Mouse (Mus musculus) common myeloid progenitor, adult 5-6 weeks (primary cell): ENCODE results near the gene Pls1. TPM values are rescaled to one million over a fixed set of nuclear protein-coding genes. Genes with fewer than 3 reads are reported as not detected.
A peak's percentile ranks its signal among the peaks of the same experiment; 100 is the strongest.

Source experiments
- ATAC-seq: replicated peaks from 2 replicates; pipeline ENCODE4 v1.8.0; 2016; ENCODE audit warnings: low read depth, mild to moderate bottlenecking, moderate TSS enrichment, inconsistent platforms; ENCODE audit not compliant: poor library complexity, severe bottlenecking
- total RNA-seq: library from RNA; stranded (forward); fragments of 200-1000, 187-1606 nt; gene quantifications from 2 replicates; pipeline ENCODE4 v1.2.3, GENCODE M21; 2017

The Pls1 gene
- total RNA-seq, 1 experiment from 2014 or later, result 0.18 TPM

DNA sequence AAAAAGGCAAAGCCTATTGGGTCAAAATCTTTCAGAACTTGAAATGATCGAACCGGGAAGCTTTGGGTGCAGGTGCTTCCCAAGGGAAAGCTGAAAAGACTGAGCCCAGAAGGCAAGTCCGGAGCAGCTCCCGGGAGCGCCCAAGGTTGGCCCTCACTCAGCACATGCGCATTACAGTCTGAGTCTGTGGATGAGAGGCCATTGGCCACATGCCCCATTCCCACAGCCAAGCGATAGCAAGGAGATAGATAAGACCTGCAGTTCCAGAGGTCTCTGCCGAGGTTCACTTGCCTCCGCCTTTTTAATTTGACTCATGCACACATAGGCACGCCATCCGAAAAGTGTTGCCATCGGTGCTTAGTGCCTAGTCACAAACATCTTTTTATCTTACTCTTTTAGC, 39.7 kb downstream of the Pls1 start:
- ATAC-seq, result no peak

DNA sequence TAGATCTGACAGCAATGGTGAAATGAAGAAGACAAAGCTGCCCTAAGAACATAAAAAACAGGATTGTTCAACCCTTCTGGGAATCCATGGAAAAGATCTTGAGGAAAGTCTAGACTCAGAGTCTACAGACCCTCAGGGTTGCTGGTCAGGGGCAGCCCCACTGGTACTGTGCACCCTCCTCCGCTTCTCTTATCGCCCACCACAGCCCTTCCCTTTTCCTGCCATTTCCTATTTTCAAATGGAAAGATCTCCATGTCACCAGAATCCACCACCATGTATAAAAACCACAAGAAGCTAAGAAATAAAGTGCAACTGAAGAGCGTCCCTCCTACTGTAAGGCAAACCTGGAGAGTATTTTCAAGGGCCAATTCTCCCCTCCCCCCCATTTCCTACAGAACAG, 41.3 kb downstream of the Pls1 start:
- ATAC-seq, result peak; percentile 78

DNA sequence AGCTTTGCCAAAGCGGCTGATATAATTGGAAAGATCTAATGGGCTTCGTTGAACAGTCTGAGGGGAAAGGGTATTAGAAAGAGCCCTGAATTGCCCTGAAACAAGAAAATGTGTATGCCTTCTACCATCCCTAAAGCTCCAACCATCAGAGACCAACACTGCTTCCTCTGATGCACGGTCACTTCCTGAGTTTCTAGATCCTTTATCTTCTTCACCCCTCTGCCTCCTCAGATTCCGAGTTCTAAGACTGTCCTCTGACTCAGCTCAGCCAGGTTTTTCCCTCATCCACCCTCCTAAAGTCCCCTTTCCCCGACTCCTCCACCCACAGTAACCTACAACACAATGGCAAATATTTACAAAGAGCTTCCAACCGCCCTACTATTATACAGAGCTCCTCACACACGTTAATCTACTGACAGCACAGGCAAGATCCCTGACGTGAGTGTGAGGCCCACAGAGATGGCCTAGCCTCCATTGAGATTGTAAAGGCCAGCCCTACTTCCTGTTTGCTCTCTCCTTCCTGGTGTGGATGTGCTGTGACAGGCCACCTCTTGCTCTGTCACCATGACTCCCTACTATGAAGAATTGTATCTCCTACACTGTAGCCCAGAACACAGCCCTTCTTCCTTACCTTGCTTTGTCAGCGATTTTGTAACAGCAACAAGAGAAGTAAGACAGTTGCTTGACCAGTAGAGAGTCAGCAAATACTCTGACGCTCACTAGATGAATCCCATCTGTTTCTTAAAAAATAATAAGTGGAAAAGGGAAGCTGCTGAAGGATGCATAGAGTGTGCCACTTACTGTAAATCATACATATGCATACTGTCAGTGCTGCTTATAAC, 43.3 kb downstream of the Pls1 start:
- ATAC-seq, result peak; percentile 63

DNA sequence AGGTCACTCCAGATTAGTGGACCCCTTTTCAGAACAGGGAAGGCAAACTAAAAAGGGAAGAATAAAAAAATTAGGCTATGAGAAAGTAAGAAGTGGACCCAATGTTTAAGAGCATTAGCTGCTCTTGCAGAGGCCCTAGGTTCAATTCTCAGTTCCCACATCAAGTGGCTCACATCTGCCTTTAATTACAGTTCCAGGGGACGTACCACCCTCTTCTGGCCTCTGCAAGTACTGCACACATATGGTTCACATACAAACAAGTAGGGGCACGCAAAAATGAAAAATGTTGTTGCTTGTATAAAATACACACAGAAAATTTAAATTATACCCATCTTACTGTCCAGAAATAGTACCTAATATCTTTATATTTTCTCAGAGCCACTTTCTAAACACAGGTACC, 48.8 kb downstream of the Pls1 start:
- no peak for ATAC-seq

DNA sequence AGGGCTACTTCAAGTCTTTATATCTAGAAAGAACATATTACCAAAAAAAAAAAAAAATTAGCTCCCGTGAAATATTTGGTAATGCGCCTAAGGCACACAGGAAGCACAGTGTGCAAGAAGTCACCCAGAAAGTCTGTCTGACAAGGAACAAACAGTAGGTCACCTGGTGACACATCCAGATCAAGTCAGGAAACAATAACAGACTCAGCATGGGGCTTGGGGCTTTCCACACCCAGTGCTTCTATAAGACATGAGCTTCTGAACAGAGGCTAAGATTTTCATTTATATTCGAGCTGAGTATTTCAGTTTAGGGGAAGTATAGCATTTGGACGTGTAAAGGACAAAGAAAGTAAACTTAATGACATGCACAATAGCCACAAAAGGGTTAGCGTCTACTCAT, 49.3 kb downstream of the Pls1 start:
- no peak for ATAC-seq

DNA sequence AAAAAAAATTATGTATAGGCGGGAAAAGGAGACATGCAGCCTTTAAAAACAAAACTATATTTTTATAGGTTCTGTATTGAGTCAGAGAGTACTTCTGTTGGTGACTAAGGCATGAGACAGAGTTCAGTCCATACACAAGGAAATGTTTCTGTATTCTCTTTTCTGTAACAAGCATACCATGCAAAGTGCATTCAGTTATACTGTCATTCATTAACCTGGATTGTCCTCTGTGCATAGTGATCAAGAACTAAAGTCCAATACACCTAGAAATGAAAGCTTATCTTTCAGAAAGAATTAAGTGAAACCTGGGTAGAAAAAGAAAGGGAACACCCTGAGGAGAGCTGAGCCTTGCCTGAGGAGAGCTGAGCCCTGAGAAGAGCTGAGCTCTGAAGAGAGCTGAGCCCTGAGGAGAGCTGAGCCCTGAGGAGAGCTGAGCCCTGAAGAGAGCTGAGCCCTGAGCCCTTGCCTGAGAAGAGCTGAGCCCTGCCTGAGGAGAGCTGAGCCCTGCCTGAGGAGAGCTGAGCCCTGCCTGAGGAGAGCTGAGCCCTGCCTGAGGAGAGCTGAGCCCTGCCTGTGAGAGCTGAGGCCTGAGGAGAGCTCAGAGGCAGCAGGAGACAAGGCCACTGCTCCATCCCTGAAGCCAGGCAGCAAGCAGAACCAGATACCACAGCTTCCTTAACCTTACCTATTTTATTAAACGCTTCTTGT, 49.9 kb downstream of the Pls1 start:
- ATAC-seq, result no peak

DNA sequence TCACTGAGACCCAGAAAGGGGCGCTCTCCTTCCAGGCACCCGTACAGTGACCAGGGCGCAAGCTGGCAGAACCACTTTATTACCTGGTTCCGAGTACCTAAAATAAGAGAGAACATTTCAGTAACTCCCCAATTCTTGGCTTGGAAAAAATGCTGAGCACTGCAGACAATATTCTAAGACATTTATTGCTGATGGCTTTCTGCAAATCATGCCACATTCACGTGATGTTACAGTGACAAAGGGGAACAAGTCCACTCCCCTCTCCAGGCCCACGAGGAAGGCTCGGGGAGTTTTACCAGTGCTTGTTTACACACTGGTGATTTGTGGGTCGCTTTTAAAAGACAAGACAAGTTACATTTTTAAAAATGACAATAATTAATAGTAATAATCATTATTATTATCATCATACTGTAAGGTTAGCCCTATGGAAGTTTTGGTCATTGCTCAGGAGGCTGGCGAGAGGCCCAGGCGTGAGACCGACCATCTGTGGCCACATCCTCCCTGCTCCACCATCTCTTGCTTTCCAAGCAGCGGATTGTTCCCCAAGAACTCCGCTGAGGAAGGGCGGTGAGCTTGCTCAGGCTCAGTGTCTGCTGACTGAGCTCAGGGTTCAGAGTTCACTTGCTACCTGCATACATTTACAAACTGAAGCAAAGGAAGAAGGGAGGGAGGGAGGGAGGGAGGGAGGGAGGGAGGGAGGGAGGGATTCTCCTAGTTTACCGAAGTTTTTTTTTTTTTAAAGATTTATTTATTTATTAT, 50.9 kb downstream of the Pls1 start:
- ATAC-seq, result no peak

DNA sequence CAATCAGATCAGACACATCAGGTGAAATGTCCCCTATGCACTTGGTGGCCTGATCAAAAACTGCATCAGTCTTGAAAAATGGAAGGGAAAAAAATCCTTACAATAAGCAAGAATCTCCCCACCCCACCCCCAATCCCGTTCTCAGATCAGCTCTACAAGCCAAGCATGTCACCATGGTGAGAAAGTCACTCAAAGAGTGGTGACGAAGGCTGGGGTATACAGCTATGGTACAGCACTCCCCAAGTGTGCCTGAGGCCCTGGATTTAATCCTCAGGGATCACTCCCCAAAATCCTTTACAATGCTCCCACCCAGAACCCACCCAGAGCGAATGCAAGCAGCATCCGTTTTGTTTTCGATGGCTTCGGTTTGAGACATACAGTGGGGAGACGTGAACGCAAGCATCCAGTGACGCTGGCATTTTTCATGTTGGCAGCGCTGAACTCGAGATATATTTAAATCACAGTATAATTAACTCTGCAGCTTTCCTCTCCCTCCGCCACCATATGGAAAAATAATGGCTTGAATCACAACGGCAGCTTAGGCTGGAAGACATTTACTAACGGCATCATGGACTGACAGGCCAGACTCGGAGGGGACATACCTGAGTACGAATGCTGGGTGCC, 60.1 kb downstream of the Pls1 start:
- no peak for ATAC-seq

DNA sequence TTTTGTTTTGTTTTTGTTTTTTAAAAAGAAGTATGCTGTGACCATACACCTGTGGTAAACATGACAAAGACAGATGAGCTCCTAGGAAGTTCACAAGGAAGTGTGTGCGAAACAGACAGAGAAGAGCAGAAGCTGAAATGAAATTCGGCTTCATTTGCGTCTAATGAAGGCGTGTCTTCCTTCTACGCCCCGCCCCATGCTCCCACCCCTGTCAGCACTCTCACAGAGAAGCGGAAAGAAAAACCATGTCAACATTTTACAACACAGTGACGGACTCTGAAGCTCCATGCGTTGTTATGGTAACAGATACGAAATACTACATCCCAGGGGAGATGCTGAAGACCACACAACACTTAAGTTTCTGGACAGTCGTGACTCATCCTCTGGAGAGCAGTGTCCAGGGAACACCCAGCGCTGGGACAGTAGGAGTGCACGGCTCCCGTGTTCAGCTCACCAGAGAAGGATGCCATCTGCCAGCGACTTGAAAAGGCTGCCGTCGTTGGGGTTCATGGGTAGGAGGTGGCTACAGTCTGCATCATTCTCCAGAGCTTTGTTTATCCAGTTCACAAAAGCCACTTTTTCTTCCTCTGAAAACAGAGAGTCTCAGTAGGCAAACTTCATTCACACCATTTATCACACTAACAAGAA, 61.3 kb downstream of the Pls1 start:
- ATAC-seq, result 0 out of 2 replicates have a peak, but pooled peaks have one; percentile 50

DNA sequence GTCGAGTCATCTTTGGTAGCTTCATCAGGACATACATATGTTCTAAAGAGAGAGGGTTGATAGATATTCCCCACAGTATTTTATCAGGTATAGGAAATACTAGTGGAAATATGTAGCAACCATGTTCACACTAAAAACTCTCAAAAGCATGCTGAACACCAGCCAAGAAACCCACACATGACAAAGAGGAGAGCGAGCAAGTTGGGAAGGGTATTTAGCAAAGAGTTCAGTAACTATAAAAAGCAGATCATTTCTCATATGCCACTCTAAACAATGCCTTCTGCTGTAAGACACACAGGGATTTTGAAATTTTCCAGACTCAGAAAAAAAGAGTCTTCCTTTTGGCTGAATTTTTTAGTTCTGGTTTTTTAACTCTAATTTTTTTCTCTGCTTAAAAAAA, 73.4 kb downstream of the Pls1 start:
- no peak for ATAC-seq

DNA sequence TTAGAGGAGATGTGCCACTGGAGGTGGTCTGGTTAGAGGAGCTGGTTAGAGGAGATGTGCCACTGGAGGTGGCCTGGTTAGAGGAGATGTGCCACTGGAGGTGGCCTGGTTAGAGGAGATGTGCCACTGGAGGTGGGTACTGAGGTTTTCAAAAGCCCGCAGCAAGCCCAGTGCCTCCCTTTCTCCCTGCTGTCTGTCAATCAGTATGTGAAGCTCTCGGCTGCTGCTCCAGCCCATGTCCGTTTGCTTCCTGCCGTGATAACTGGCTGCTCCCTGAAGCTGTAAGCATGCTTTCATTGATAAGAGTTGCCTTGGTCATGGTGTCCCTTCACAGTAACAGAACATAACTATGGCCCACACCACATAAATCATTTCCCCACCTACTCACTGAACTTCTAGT, 81.9 kb downstream of the Pls1 start:
- ATAC-seq, result peak; percentile 56; the same call in 1 of the 2 replicates

DNA sequence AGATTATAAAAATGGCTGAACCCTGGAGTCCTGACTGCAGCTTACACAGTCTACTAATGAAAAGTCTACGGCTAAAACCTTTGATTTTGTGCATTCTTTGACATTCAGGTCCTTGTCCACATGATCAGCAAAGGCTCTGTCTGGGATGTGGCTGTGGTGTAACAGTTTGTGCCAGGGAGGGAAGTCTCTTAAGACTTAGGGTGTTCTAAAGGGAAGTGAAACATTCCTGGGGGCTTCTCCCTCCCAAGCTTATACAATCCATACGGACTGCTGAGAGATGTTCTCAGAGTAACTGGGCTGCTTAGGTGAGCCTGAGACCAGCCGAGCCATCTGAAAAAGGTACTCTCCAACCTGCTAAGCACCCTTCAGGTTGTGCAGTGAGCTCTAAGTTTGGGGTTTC, 82.9 kb downstream of the Pls1 start:
- ATAC-seq, result 0 out of 2 replicates have a peak, but pooled peaks have one; percentile 47

DNA sequence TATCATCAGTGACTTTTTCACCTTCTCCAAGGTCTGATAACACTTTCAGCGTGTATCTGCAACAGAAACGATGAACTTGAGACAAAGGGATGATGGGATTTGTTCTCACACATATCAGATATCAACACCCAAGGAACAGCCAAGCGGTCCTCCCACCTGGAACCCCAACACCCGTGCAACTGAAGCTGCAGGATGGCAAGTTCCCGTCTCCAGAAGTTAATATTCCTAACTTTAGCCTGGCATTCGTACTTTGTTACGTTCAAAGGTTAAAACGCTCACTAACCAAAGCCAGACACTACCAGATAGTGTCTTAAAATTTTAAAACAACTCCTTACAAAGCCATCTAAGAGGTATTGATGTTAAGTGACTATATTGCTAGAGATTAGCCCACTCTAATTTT, 83.7 kb downstream of the Pls1 start:
- no peak for ATAC-seq

DNA sequence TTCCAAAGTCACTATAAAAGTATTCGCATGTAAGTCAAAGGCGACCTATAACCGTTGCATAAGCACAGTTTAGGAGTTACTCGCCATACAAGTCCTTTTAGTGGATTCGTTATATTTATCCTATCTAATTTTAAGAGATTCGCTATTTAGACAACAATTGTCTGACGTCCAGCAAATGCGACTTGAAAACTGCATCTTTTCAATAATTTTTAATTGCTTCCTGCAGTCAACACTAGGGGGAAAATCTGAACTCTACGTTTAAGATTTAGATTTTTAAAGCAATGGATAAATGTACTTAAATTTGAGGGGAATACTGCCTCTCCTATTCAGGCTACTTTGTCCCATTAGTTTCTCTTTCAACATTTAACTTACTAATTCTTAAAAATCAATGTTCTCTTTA, 94.4 kb downstream of the Pls1 start:
- no peak for ATAC-seq

DNA sequence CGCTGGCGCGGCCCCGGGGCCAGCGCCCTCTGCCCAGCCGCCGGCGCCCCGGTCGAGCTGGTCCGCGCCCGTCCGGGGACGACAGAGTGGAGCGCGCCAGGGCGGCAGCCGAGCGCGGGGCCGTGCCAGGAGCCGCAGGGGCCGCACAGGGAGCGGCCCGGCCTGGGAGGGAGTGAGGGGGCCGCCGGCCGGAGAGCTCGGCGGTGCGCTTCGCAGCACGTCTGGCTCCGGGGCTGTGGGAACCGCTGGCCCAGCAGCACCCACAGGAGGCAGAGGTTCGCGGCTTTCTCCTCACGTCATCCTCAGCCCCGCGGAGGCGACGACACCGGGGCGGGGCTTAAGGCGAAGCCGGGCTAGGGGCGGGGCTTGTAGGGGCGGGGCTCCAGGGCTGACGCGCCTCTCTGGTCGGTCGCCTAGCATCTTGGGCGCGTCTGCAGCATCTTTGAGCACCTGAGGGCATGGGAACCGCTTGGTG, 95.0 kb downstream of the Pls1 start, which contains the start of gene Trpc1:
Gene Trpc1, minus strand, starts transcription at position 339 of the 475 bp plus-strand sequence.
- ATAC-seq, result peak; percentile 96

DNA sequence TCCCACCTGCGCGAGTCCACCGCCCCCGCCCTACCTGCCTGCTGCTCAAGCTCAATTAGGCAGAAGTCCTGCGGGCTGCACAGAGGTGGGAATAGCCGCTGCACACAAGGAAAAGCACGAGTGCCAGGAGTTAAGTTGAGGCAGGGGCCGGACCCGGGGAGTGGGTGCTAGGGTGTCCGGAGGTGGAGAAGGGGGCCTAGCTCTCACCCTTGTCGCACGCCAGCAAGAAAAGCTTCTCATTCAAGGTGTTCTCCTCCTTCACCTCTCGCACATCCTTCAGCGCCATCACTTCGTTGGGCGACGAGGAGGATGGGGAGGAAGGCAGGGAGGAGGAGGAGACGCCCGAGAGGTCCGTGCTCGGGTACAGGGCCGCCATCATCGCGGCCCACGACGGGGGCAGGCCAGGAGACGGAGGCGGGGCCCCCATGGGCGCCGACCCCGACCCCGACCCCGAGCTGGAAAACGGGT, 95.6 kb downstream of the Pls1 start:
- ATAC-seq, result no peak

DNA sequence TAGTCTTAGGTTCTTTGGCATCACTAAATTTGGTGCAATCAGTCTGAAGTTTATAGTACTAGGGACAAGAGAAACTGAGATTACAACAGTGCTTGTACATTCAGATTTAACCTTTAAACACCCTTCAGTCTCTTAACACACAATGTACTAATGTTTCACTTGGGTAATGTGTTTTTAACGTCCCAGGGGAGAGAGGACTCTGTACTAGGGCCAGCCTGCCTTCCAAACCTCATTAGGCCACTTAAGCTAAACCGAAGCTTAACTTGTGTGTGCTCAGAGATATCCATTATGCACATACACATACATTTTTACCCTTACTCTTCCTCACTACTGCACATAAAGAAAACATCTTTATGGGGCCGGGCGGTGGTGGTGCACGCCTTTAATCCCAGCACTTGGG, 97.8 kb downstream of the Pls1 start:
- no peak for ATAC-seq

DNA sequence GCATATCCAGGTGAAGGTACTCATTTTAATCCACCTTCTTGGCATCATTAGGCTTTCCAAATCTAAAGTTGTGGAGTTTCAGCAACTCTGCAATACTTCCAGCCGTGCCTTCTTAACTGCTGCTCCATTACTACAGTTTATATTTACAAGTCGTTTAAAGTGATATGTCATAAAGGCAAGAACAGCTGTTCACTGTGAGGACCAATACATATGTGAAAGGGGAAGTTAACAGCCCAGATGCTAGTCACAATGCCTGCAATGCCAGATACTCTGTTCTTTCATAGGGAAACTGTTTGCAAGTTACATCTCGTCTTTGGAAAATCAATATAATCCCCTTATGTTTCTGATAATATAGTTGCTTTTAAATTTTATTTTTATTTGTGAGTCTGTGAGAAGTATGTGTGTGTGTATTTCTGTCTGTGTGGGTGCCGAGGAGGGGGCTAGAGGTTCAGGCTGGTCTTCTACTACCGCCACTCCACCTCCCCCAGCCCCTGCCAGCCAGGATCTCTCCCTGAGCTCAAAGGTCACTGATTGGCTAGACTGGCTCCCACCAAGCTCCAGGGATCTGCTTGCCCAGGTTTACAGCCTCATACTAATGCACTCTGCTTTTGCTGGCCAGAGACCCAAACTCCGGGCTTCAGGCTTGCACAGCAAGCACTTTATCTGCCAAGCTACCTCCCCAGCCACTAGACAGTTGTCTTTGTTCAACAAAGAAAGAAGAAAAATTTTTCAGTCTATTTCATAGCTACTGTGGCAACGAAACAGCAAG, 100.1 kb downstream of the Pls1 start:
- peak; percentile 65 for ATAC-seq

DNA sequence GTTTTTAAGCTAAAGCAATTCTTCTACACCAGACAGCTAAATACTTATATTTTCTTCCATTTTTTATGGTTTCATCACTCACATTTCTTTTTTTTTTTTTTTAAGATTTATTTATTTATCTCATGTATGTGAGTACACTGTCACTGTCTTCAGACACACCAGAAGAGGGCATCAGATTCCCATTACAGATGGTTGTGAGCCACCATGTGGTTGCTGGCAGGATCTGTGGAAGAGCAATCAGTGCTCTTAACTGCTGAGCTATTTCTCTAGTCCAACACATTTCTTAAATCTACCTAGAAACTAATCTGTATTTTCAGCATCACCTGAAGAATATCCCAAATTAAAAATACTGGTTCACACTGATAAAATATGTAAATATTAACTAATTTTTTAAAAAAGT, 108.9 kb downstream of the Pls1 start:
- no peak for ATAC-seq
